ENCODE assay signal across 16 mouse cellular contexts in genomic region chr1:183670542-183670941, GRCm38 (mm10).
DNase-seq lines count a peak whose midpoint lies in the region; ATAC-seq and TF ChIP-seq lines count a peak whose summit lies in the region.
"Had no signal": no experiment of that assay in that cellular context is flagged by ENCODE, and none has a peak within 500 bp of the region (broad histone marks: within the 10 kb centered on the region; RNA-seq: fewer than 3 reads in every experiment).

No protein-coding gene starts in this region.

- H3K4me2 ChIP-seq in kidney, embryonic 15.5 days: no peak overlapping the region
- no peak overlapping the region for H3K4me2 ChIP-seq in kidney, postnatal 0 days (ENCODE audit: low read length)
- H3K4me2 ChIP-seq: embryonic facial prominence, embryonic 13.5 days; forebrain, embryonic 12.5 days had no signal

- H3K4me1 ChIP-seq in kidney, embryonic 15.5 days: peaks cover 13% of the 10 kb centered on the region; the same call in 1 of the 2 replicates
- H3K4me1 ChIP-seq in kidney, postnatal 0 days (replicated peaks; ENCODE audit: insufficient read depth, low read length): no peaks in the 10 kb centered on the region
- H3K4me1 ChIP-seq: forebrain, embryonic 10.5 days; forebrain, embryonic 12.5 days had no signal

- no peak overlapping the region for H3K4me3 ChIP-seq in kidney, embryonic 15.5 days (replicated peaks)
- H3K4me3 ChIP-seq in kidney, postnatal 0 days (replicated peaks; ENCODE audit: low read depth, low read length): no peak overlapping the region
- H3K4me3 ChIP-seq: embryonic facial prominence, embryonic 13.5 days; embryonic facial prominence, embryonic 15.5 days; erythroblast, embryonic 14.5 days; forebrain, embryonic 10.5 days; forebrain, embryonic 12.5 days had no signal

- TF ChIP-seq CTCF in kidney, postnatal 0 days (IDR thresholded peaks at IDR 0.05; ENCODE audit: low read depth): no peak

- no peaks in the 10 kb centered on the region for H3K36me3 ChIP-seq in kidney, embryonic 15.5 days
- no peaks in the 10 kb centered on the region for H3K36me3 ChIP-seq in kidney, postnatal 0 days (ENCODE audit: insufficient read depth, low read length)
- H3K36me3 ChIP-seq: embryonic facial prominence, embryonic 13.5 days; embryonic facial prominence, embryonic 15.5 days; forebrain, embryonic 10.5 days; forebrain, embryonic 12.5 days had no signal

- no peak overlapping the region for H3K9ac ChIP-seq in kidney, embryonic 15.5 days
- H3K9ac ChIP-seq in kidney, postnatal 0 days (ENCODE audit: low read depth, low read length): no peak overlapping the region
- H3K9ac ChIP-seq: embryonic facial prominence, embryonic 13.5 days; embryonic facial prominence, embryonic 15.5 days; forebrain, embryonic 12.5 days had no signal

- peak; percentile 60; the same call in 1 of the 2 replicates for ATAC-seq in kidney, embryonic 15.5 days (replicated peaks; ENCODE audit: low FRiP score)
- ATAC-seq in kidney, postnatal 0 days (replicated peaks; ENCODE audit: low FRiP score, low read depth): 0 out of 2 replicates have a peak, but pooled peaks have one; percentile 17
- ATAC-seq: forebrain, embryonic 14.5 days had no signal

- H3K27ac ChIP-seq in kidney, embryonic 15.5 days: no peak overlapping the region
- no peak overlapping the region for H3K27ac ChIP-seq in kidney, postnatal 0 days
- H3K27ac ChIP-seq: embryonic facial prominence, embryonic 13.5 days; embryonic facial prominence, embryonic 15.5 days; forebrain, embryonic 10.5 days; forebrain, embryonic 12.5 days had no signal

- DNase-seq in heart, adult 11 months: peak; percentile 81
- no peak for DNase-seq in heart, postnatal 36 days
- no peak for DNase-seq in kidney, adult 8-10 months
- no peak for DNase-seq in kidney, postnatal 0 days (ENCODE audit: low spot score)
- no peak for DNase-seq in kidney, adult 18-20 months
- DNase-seq: adrenal gland, postnatal 10 days; adrenal gland, postnatal 25 days; cerebellum, adult 11 months; embryo, embryonic 11 days had no signal

- WGBS in kidney, embryonic 15.5 days: 42% methylated on average over 7 of the region's 7 CpGs
- WGBS in kidney, postnatal 0 days: 39% methylated on average over 7 of the region's 7 CpGs

- no peaks in the 10 kb centered on the region for H3K27me3 ChIP-seq in kidney, embryonic 15.5 days
- H3K27me3 ChIP-seq in kidney, postnatal 0 days (ENCODE audit: insufficient read depth, low read length): no peaks in the 10 kb centered on the region
- H3K27me3 ChIP-seq: embryonic facial prominence, embryonic 13.5 days; embryonic facial prominence, embryonic 15.5 days; forebrain, embryonic 12.5 days had no signal

- intact Hi-C loops in heart, postnatal 36 days (cut with DNase I): no loop called here

- peaks cover 3% of the 10 kb centered on the region; the same call in 1 of the 2 replicates for H3K9me3 ChIP-seq in kidney, embryonic 15.5 days (replicated peaks)
- H3K9me3 ChIP-seq in kidney, postnatal 0 days (replicated peaks; ENCODE audit: low read length): no peaks in the 10 kb centered on the region
- H3K9me3 ChIP-seq: embryonic facial prominence, embryonic 15.5 days; forebrain, embryonic 10.5 days; forebrain, embryonic 12.5 days had no signal
